Mouse (Mus musculus): ENCODE data around the gene Fam172a.

Fam172a gene

DNA sequence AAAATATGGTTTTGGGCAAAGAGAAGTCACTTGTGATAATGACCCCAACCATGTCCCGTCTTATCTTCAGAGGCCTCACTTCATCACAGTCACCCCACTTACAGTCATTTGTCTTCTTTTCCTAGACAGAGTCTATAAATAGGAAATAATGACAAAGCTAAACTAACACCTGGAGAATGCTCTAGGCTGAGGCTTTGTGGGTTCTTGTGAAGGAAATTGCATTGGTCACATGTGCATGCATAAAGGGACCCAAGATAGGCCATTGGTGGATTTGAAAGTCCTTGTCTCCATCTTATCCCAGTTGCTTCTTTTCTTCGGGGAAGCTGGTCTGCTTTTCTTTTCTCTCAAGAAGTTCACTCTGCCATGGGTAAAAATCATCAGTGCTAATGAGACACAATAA, 400.5 kb downstream of the Fam172a start:
- DNase-seq (ENCODE audit: low spot score) = no peak

GRCm38 (mm10) chr13:78104851-78105250, 403.0 kb downstream of the Fam172a start:
- no peak for DNase-seq (ENCODE audit: low spot score)

DNA sequence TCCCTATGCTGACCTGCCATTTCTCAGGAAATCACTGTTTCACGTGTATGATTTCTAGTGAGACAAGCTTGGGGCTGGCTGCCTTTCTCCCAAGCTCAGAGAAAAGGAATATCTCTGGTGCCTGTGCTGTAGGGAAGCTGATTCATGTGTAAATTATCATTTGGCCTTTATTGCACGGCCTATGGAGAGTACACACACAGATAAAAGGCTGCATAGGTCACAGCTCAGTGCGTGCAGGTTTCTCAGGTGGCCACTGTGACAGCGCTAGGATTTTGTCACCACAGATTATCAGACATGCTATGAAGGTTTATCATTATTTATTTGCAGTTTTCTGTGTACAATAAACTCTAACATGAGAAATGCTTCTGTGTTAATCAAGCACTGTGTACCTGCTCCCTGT, 408.8 kb downstream of the Fam172a start:
- DNase-seq (ENCODE audit: low spot score) = no peak

DNA sequence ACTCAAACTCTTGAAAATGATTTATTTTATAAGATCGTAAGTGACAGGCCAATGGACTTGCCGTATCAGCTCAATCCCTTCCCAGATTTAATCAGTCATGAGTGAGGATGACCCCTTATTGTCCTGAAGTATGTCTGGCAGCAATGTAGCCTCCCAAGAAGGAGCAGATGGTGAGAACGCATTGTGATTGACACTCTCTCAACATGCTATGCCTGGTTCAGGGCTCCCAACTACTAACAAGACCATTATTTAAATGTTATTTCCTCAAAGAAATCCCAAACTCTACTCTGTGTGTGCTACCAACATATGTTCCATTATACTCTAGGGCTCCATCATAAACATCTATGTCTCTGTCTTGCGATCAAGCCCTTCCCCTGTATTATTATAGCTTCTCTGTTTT, 412.1 kb downstream of the Fam172a start:
- no peak for DNase-seq (ENCODE audit: low spot score)

DNA sequence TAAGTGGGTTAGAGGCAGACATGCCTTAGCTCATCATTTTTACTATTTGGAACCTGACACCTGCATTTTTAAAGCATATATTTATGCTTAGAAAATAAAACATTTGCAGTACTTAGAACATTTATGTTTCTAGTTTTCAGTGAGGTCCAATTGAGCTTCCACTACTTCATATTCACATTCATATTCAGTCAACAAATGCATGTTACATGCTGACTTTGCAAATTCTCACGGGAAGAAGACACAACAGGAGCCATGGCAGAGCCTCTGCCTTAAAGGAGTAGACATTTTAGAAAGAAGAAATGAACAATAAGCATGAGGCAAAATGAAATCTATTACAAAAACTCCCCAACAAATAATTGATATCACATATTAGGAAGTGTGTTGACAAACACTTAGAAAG, 416.9 kb downstream of the Fam172a start:
- no peak for DNase-seq (ENCODE audit: low spot score)

- no peak for DNase-seq (ENCODE audit: low spot score)
These were observed 420.2 kb downstream of the Fam172a start for GRCm38 (mm10) chr13:78121991-78122390.

GRCm38 (mm10) chr13:78123911-78124426, 422.1 kb downstream of the Fam172a start:
- no peak for DNase-seq (ENCODE audit: low spot score)

- no peak for DNase-seq (ENCODE audit: low spot score)
These were observed 455.6 kb downstream of the Fam172a start for GRCm38 (mm10) chr13:78157465-78157864.

- no peak for DNase-seq (ENCODE audit: low spot score)
These were observed 460.3 kb downstream of the Fam172a start for GRCm38 (mm10) chr13:78162149-78162548.

- peak; percentile 89 for DNase-seq (ENCODE audit: low spot score)
These were observed 461.5 kb downstream of the Fam172a start for GRCm38 (mm10) chr13:78163087-78163958.

DNA sequence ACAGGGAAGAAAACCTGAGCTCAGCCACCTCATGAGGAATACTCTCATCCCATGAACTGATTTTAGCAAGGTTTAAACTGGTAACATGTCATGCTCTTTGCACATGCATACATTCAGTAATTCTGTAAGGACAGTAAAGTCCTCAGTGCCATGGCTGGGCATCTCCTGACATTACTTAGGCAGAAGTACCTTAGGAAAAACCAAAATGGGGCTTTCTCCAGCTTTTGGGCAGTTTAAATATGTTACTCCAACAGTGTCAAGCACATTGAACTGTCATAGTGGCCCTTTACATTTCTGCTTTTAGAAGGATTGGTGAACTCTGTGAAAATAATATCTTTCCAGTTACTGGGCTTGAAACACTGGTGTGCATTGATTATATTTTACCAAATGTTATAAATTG, 463.1 kb downstream of the Fam172a start:
- DNase-seq (ENCODE audit: low spot score) = no peak

- peak; percentile 27 for DNase-seq (ENCODE audit: low spot score)
These were observed 466.3 kb downstream of the Fam172a start for GRCm38 (mm10) chr13:78168166-78168565.

DNA sequence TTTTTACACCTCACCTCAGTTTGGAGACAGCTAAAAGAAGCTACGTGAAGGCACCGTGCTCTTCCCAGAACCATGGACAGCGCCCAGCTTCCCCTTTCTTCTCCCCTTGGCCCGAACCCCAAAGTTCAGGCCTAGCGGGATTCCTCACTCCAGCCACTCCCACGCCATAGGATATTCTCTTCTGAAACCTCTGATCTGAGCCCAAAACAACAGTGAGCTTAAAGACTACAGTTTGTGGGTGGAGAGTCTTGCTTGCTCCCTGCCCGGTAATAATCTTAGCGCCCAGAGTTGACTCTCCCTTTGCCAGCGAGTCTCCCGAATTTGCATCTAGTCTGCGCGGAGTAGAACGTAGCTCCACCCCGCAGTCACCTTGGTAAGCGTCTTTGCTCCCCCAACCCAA, 469.5 kb downstream of the Fam172a start:
- DNase-seq (ENCODE audit: low spot score) = peak; percentile 31

- no peak for DNase-seq (ENCODE audit: low spot score)
These were observed 470.3 kb downstream of the Fam172a start for GRCm38 (mm10) chr13:78171984-78172636.

GRCm38 (mm10) chr13:78172861-78173260, 471.0 kb downstream of the Fam172a start:
- no peak for DNase-seq (ENCODE audit: low spot score)

DNA sequence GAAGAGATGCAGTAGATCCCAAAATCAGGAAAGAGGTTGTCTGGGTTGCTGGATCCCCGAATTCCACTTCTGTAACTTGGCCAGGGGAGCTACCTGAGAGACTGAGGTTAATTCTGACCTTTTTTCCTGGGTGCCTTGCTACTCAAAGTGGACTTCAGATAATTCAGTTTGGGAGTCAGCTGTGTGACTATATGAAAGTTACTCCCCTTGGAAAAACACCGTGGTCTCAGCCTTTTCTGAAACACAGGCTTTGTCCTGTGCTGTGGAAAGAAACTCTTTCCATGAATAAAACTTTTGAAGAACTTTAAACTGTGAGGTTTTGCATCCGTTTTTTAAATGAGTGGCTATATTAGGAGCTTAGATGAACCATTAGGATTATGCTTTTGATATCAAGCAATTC, 472.4 kb downstream of the Fam172a start:
- no peak for DNase-seq (ENCODE audit: low spot score)

- no peak for DNase-seq (ENCODE audit: low spot score)
These were observed 473.1 kb downstream of the Fam172a start for GRCm38 (mm10) chr13:78174891-78175290.

GRCm38 (mm10) chr13:78175821-78176380, 474.1 kb downstream of the Fam172a start:
- DNase-seq (ENCODE audit: low spot score) = no peak

- peak; percentile 37 for DNase-seq (ENCODE audit: low spot score)
These were observed 475.6 kb downstream of the Fam172a start for GRCm38 (mm10) chr13:78177381-78177950.

DNA sequence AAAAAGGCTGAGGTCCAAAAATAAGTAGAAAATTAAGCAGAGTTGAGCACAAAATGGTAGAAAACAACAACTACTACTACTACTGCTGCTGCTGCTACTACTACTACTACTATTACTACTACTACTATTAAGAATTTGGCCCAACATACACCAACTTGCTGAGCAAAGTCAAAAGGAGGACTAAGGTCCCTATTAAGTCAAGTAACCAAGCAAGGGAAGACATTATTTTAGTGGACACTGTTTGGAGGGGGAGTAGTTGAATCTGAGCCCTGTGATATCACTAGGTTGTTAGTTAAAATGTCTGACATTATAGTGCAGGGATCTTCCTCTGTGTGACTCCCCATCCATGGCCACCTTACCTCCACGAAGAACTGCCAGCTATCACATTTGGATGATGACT, 476.2 kb downstream of the Fam172a start:
- no peak for DNase-seq (ENCODE audit: low spot score)

GRCm38 (mm10) chr13:78178771-78179170, 476.9 kb downstream of the Fam172a start:
- DNase-seq (ENCODE audit: low spot score) = no peak

- DNase-seq (ENCODE audit: low spot score) = no peak
These were observed 477.7 kb downstream of the Fam172a start for GRCm38 (mm10) chr13:78179312-78180097.
